Mouse (Mus musculus): ENCODE data around the gene Pxk. TPM values are rescaled to one million over a fixed set of nuclear protein-coding genes. Genes with fewer than 3 reads are reported as not detected.
"Not testable (repeated sequence)": the region's sequence is repeated elsewhere in the genome, so short reads cannot be mapped to it uniquely, and the experiment has no call there.

The Pxk gene
- polyA plus RNA-seq, 1 experiment from 2014 or later, result 38.3 TPM

GRCm38 (mm10) chr14:8123611-8124010, 25.6 kb downstream of the Pxk start:
- 82% methylated on average over 10 of the region's 10 CpGs for WGBS
- not testable (repeated sequence) for ATAC-seq (replicated peaks; ENCODE audit: extremely low read depth, insufficient read depth, low FRiP score)

GRCm38 (mm10) chr14:8124046-8124881, 26.3 kb downstream of the Pxk start:
- H3K36me3 ChIP-seq (ENCODE audit: control insufficient read depth, insufficient read depth), result peaks cover 20% of the 10 kb centered on the region
- peaks cover 4% of the 10 kb centered on the region; the same call in 1 of the 2 replicates for H3K4me1 ChIP-seq (ENCODE audit: control insufficient read depth, insufficient read depth, low read length)
- no peak for ATAC-seq (replicated peaks; ENCODE audit: extremely low read depth, insufficient read depth, low FRiP score)
- no peak overlapping the region for H3K9ac ChIP-seq (ENCODE audit: low read length)
- 72% methylated on average over 7 of the region's 7 CpGs for WGBS
- H3K27ac ChIP-seq (ENCODE audit: low read length), result no peak overlapping the region
- no peaks in the 10 kb centered on the region for H3K9me3 ChIP-seq (replicated peaks; ENCODE audit: control insufficient read depth, low read length)
- H3K27me3 ChIP-seq (ENCODE audit: control insufficient read depth, insufficient read depth, low read length), result no peaks in the 10 kb centered on the region
- no peak overlapping the region for H3K4me2 ChIP-seq (ENCODE audit: low read depth, low read length)
- H3K4me3 ChIP-seq (ENCODE audit: low read length), result no peak overlapping the region

More at GRCm38 (mm10) chr14:8123611-8124010, 25.6 kb downstream of the Pxk start:
- H3K4me2 ChIP-seq (ENCODE audit: low read depth, low read length); H3K4me1 ChIP-seq (ENCODE audit: control insufficient read depth, insufficient read depth, low read length); H3K9ac ChIP-seq (ENCODE audit: low read length); H3K9me3 ChIP-seq (replicated peaks; ENCODE audit: control insufficient read depth, low read length); H3K27ac ChIP-seq (ENCODE audit: low read length); H3K4me3 ChIP-seq (ENCODE audit: low read length); H3K27me3 ChIP-seq (ENCODE audit: control insufficient read depth, insufficient read depth, low read length): not testable (repeated sequence)
- H3K36me3 ChIP-seq (ENCODE audit: control insufficient read depth, insufficient read depth), result peaks cover 20% of the 10 kb centered on the region

GRCm38 (mm10) chr14:8127971-8128370, 30.0 kb downstream of the Pxk start:
- Histone ChIP-seq H3K27ac (ENCODE audit: low read length) (no peak overlapping the region), H3K4me2 (ENCODE audit: low read depth, low read length) (no peak overlapping the region), H3K27me3 (ENCODE audit: control insufficient read depth, insufficient read depth, low read length) (no peaks in the 10 kb centered on the region), H3K9ac (ENCODE audit: low read length) (no peak overlapping the region), H3K4me3 (ENCODE audit: low read length) (no peak overlapping the region), H3K9me3 (replicated peaks; ENCODE audit: control insufficient read depth, low read length) (no peaks in the 10 kb centered on the region), H3K36me3 (ENCODE audit: control insufficient read depth, insufficient read depth) (peaks cover 11% of the 10 kb centered on the region), H3K4me1 (ENCODE audit: control insufficient read depth, insufficient read depth, low read length) (peaks cover 4% of the 10 kb centered on the region; the same call in 1 of the 2 replicates)
- ATAC-seq (replicated peaks; ENCODE audit: extremely low read depth, insufficient read depth, low FRiP score), result no peak
- WGBS, result 55% methylated on average over 5 of the region's 5 CpGs

GRCm38 (mm10) chr14:8132789-8133188, 34.8 kb downstream of the Pxk start:
- no peak overlapping the region for H3K4me2 ChIP-seq (ENCODE audit: low read depth, low read length)
- H3K4me3 ChIP-seq (ENCODE audit: low read length), result no peak overlapping the region

GRCm38 (mm10) chr14:8134234-8134633, 36.2 kb downstream of the Pxk start:
- Histone ChIP-seq H3K4me1 (ENCODE audit: control insufficient read depth, insufficient read depth, low read length) (peaks cover 12% of the 10 kb centered on the region), H3K4me3 (ENCODE audit: low read length) (no peak overlapping the region), H3K27ac (ENCODE audit: low read length) (peak overlapping the region; percentile 92), H3K4me2 (ENCODE audit: low read depth, low read length) (no peak overlapping the region), H3K36me3 (ENCODE audit: control insufficient read depth, insufficient read depth) (peaks cover 3% of the 10 kb centered on the region), H3K9ac (ENCODE audit: low read length) (peak overlapping the region; percentile 47; the same call in 1 of the 2 replicates), H3K27me3 (ENCODE audit: control insufficient read depth, insufficient read depth, low read length) (no peaks in the 10 kb centered on the region), H3K9me3 (replicated peaks; ENCODE audit: control insufficient read depth, low read length) (no peaks in the 10 kb centered on the region)
- 63% methylated on average over 2 of the region's 2 CpGs for WGBS
- no peak for ATAC-seq (replicated peaks; ENCODE audit: extremely low read depth, insufficient read depth, low FRiP score)

More at GRCm38 (mm10) chr14:8132789-8133188, 34.8 kb downstream of the Pxk start:
- Histone ChIP-seq H3K9me3 (replicated peaks; ENCODE audit: control insufficient read depth, low read length) (no peaks in the 10 kb centered on the region), H3K36me3 (ENCODE audit: control insufficient read depth, insufficient read depth) (peaks cover 3% of the 10 kb centered on the region), H3K27me3 (ENCODE audit: control insufficient read depth, insufficient read depth, low read length) (no peaks in the 10 kb centered on the region), H3K9ac (ENCODE audit: low read length) (no peak overlapping the region), H3K27ac (ENCODE audit: low read length) (no peak overlapping the region), H3K4me1 (ENCODE audit: control insufficient read depth, insufficient read depth, low read length) (peaks cover 12% of the 10 kb centered on the region)
- 72% methylated on average over 8 of the region's 8 CpGs for WGBS
- no peak for ATAC-seq (replicated peaks; ENCODE audit: extremely low read depth, insufficient read depth, low FRiP score)

GRCm38 (mm10) chr14:8135130-8135529, 37.1 kb downstream of the Pxk start:
- Histone ChIP-seq H3K27me3 (ENCODE audit: control insufficient read depth, insufficient read depth, low read length) (no peaks in the 10 kb centered on the region), H3K4me1 (ENCODE audit: control insufficient read depth, insufficient read depth, low read length) (peaks cover 12% of the 10 kb centered on the region), H3K4me2 (ENCODE audit: low read depth, low read length) (no peak overlapping the region), H3K4me3 (ENCODE audit: low read length) (no peak overlapping the region), H3K9ac (ENCODE audit: low read length) (no peak overlapping the region), H3K9me3 (replicated peaks; ENCODE audit: control insufficient read depth, low read length) (no peaks in the 10 kb centered on the region), H3K36me3 (ENCODE audit: control insufficient read depth, insufficient read depth) (peaks cover 3% of the 10 kb centered on the region), H3K27ac (ENCODE audit: low read length) (peak overlapping the region; percentile 92)
- ATAC-seq (replicated peaks; ENCODE audit: extremely low read depth, insufficient read depth, low FRiP score), result peak; percentile 90
- 32% methylated on average over 3 of the region's 3 CpGs for WGBS

- H3K27me3 ChIP-seq (ENCODE audit: control insufficient read depth, insufficient read depth, low read length), result no peaks in the 10 kb centered on the region
- no peak overlapping the region for H3K4me3 ChIP-seq (ENCODE audit: low read length)
- H3K9ac ChIP-seq (ENCODE audit: low read length), result no peak overlapping the region
- H3K9me3 ChIP-seq (replicated peaks; ENCODE audit: control insufficient read depth, low read length), result no peaks in the 10 kb centered on the region
- WGBS, result 81% methylated on average over 23 of the region's 23 CpGs
- H3K4me1 ChIP-seq (ENCODE audit: control insufficient read depth, insufficient read depth, low read length), result no peaks in the 10 kb centered on the region; the same call in 1 of the 2 replicates
- H3K36me3 ChIP-seq (ENCODE audit: control insufficient read depth, insufficient read depth), result peaks cover 26% of the 10 kb centered on the region
- no peak overlapping the region for H3K27ac ChIP-seq (ENCODE audit: low read length)
- no peak overlapping the region for H3K4me2 ChIP-seq (ENCODE audit: low read depth, low read length)
- no peak for ATAC-seq (replicated peaks; ENCODE audit: extremely low read depth, insufficient read depth, low FRiP score)
Observed at GRCm38 (mm10) chr14:8139724-8140710, 42.0 kb downstream of the Pxk start.

- Histone ChIP-seq H3K36me3 (ENCODE audit: control insufficient read depth, insufficient read depth) (peaks cover 26% of the 10 kb centered on the region), H3K27me3 (ENCODE audit: control insufficient read depth, insufficient read depth, low read length) (no peaks in the 10 kb centered on the region), H3K27ac (ENCODE audit: low read length) (no peak overlapping the region), H3K4me1 (ENCODE audit: control insufficient read depth, insufficient read depth, low read length) (no peaks in the 10 kb centered on the region), H3K4me3 (ENCODE audit: low read length) (no peak overlapping the region), H3K9me3 (replicated peaks; ENCODE audit: control insufficient read depth, low read length) (no peaks in the 10 kb centered on the region), H3K9ac (ENCODE audit: low read length) (no peak overlapping the region), H3K4me2 (ENCODE audit: low read depth, low read length) (no peak overlapping the region)
- 87% methylated on average over 2 of the region's 2 CpGs for WGBS
- ATAC-seq (replicated peaks; ENCODE audit: extremely low read depth, insufficient read depth, low FRiP score), result no peak
Observed at GRCm38 (mm10) chr14:8141131-8141530, 43.1 kb downstream of the Pxk start.
